Mouse (Mus musculus): ENCODE data around the gene Nfia. TPM values are rescaled to one million over a fixed set of nuclear protein-coding genes. Genes with fewer than 3 reads are reported as not detected.

The Nfia gene
- polyA plus RNA-seq, 1 experiment from 2014 or later, result 15.9 TPM

DNA sequence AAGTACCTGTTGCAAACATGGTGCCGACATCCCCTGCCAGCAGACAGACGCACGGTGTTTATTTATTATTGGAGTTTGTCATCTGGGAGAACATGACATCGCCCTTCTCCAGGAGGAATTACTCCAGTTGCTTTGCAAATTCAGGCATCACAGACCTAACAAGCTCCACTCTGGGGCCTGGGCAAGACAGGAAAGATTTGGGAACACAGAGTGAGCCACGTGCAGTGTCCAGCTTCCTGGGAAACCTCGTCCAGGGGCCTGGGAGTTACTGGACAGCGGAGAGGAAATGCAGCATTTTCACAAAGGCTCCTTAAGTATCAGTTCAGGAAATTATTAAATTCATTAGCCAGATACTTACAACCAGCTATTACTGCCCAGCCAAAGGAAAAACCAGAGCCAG is 277.1 kb downstream of the Nfia start:
- H3K9ac ChIP-seq (ENCODE audit: low read depth, low read length), result no peak overlapping the region
- H3K36me3 ChIP-seq (ENCODE audit: control insufficient read depth, insufficient read depth), result no peaks in the 10 kb centered on the region
- H3K4me3 ChIP-seq (ENCODE audit: low read depth, low read length), result no peak overlapping the region
- H3K9me3 ChIP-seq (ENCODE audit: control insufficient read depth), result no peaks in the 10 kb centered on the region
- no peak for TF ChIP-seq CTCF (IDR thresholded peaks at IDR 0.05; ENCODE audit: low read depth)
- no peaks in the 10 kb centered on the region for H3K4me1 ChIP-seq (replicated peaks; ENCODE audit: control insufficient read depth, insufficient read depth, low read length)
- no peak overlapping the region for H3K27ac ChIP-seq (ENCODE audit: low read depth, low read length)
- H3K4me2 ChIP-seq (replicated peaks; ENCODE audit: low read depth), result no peak overlapping the region
- H3K27me3 ChIP-seq (replicated peaks; ENCODE audit: control insufficient read depth, insufficient read depth, low read length), result no peaks in the 10 kb centered on the region
- 54% methylated on average over 7 of the region's 7 CpGs for WGBS
- ATAC-seq, result no peak

DNA sequence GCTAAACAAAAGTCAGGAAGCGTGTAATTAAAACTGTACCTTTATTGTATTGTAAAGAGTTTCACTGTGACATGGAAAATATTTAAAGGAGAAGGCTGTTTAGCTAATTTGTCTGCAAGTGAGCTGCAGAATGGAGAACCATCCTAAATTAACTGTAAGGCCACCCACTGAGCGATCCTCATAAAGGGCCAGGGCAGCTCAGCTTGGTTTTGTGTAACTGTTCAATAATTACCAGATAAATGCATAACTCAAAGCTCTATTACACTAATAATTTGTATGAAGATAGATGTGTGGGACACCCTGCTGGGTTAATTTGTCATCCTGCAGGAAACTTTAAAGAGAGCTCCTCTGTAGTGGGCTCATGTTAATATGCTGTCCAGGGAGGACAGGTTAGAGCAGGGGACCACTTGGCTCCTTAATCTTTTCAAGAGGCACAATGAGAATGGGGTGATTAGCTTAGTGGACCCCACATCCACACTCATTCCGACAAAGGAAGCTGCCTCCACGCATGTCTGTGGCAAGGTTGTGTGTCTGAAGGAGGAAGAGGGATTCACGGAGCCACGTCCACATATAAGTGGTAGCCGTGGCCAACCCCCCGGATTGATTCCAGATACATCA is 277.6 kb downstream of the Nfia start:
- Histone ChIP-seq H3K4me2 (replicated peaks; ENCODE audit: low read depth) (no peak overlapping the region), H3K9ac (ENCODE audit: low read depth, low read length) (no peak overlapping the region), H3K27ac (ENCODE audit: low read depth, low read length) (no peak overlapping the region), H3K9me3 (ENCODE audit: control insufficient read depth) (no peaks in the 10 kb centered on the region), H3K4me1 (replicated peaks; ENCODE audit: control insufficient read depth, insufficient read depth, low read length) (no peaks in the 10 kb centered on the region), H3K27me3 (replicated peaks; ENCODE audit: control insufficient read depth, insufficient read depth, low read length) (no peaks in the 10 kb centered on the region), H3K36me3 (ENCODE audit: control insufficient read depth, insufficient read depth) (no peaks in the 10 kb centered on the region), H3K4me3 (ENCODE audit: low read depth, low read length) (no peak overlapping the region)
- no peak for ATAC-seq
- no peak for TF ChIP-seq CTCF (IDR thresholded peaks at IDR 0.05; ENCODE audit: low read depth)
- 66% methylated on average over 8 of the region's 8 CpGs for WGBS

DNA sequence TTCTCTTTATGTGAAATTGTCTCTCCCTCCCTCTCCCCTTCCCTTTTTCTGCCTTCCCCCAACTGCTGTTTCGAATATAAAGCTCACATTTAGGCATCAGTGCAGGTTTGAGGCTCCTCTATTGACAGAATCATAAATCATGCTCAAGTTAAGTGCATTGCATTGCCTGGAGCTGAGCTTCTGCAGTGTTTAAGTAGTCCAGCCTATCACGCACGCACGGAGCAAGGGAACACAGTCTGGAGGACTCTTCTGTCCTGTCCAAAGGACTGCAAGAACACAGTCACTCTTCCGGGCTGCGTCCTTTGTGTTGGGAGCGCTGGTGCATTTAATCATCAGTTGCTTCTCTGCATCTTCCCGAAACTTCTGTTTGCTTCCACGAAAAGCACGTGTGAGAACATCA is 278.2 kb downstream of the Nfia start:
- Histone ChIP-seq H3K9ac (ENCODE audit: low read depth, low read length) (no peak overlapping the region), H3K27ac (ENCODE audit: low read depth, low read length) (no peak overlapping the region), H3K4me1 (replicated peaks; ENCODE audit: control insufficient read depth, insufficient read depth, low read length) (no peaks in the 10 kb centered on the region), H3K27me3 (replicated peaks; ENCODE audit: control insufficient read depth, insufficient read depth, low read length) (no peaks in the 10 kb centered on the region), H3K9me3 (ENCODE audit: control insufficient read depth) (no peaks in the 10 kb centered on the region), H3K4me3 (ENCODE audit: low read depth, low read length) (no peak overlapping the region), H3K36me3 (ENCODE audit: control insufficient read depth, insufficient read depth) (no peaks in the 10 kb centered on the region), H3K4me2 (replicated peaks; ENCODE audit: low read depth) (no peak overlapping the region)
- 41% methylated on average over 10 of the region's 10 CpGs for WGBS
- ATAC-seq, result no peak
- TF ChIP-seq CTCF (IDR thresholded peaks at IDR 0.05; ENCODE audit: low read depth), result no peak

DNA sequence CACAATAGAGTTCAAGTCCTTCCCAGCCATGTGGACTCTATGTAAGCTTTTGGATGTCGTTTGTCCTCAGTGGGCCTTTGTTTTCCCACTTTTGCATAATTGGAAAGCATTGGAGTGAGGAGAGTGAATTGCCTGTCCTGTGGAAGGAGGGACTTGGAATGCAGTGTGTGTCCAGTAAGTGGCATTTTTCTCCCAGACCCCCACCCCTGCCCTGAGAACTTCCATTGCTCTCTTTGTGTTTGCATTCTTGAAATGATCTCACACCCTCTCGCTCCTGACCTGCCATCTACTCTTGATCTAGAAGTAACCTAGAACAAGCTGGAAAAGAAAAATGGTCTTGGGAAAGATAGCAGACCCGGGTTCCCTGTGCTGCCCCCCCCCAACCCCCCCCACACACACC is 278.8 kb downstream of the Nfia start:
- Histone ChIP-seq H3K36me3 (ENCODE audit: control insufficient read depth, insufficient read depth) (no peaks in the 10 kb centered on the region), H3K4me1 (replicated peaks; ENCODE audit: control insufficient read depth, insufficient read depth, low read length) (no peaks in the 10 kb centered on the region), H3K9ac (ENCODE audit: low read depth, low read length) (no peak overlapping the region), H3K27me3 (replicated peaks; ENCODE audit: control insufficient read depth, insufficient read depth, low read length) (no peaks in the 10 kb centered on the region), H3K27ac (ENCODE audit: low read depth, low read length) (no peak overlapping the region), H3K4me2 (replicated peaks; ENCODE audit: low read depth) (no peak overlapping the region), H3K9me3 (ENCODE audit: control insufficient read depth) (no peaks in the 10 kb centered on the region), H3K4me3 (ENCODE audit: low read depth, low read length) (no peak overlapping the region)
- TF ChIP-seq CTCF (IDR thresholded peaks at IDR 0.05; ENCODE audit: low read depth), result no peak
- no peak for ATAC-seq
- whole genome bisulfite sequencing, result 57% methylated on average over 3 of the region's 3 CpGs

DNA sequence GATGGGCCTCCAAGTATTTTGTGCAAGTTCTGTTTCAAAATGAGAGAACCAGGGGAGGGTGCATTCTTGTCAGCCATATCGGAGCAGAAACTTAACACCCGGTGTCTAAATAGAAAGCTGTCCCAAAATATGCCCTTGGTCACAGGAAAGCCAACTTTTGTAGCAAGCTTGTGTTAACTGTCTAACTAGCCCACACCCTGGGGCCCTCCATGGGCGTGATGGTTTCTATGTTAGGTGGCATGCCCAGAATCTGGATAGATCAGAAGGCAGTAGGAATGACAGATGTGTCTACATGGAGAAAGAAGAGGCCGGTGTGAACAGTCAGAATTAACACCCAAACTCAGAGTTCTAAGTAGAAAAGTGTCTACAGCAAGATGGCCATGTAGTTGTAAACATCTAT is 282.5 kb downstream of the Nfia start:
- Histone ChIP-seq H3K4me1 (replicated peaks; ENCODE audit: control insufficient read depth, insufficient read depth, low read length) (no peaks in the 10 kb centered on the region), H3K9ac (ENCODE audit: low read depth, low read length) (no peak overlapping the region), H3K4me3 (ENCODE audit: low read depth, low read length) (no peak overlapping the region), H3K27me3 (replicated peaks; ENCODE audit: control insufficient read depth, insufficient read depth, low read length) (no peaks in the 10 kb centered on the region), H3K36me3 (ENCODE audit: control insufficient read depth, insufficient read depth) (no peaks in the 10 kb centered on the region), H3K9me3 (ENCODE audit: control insufficient read depth) (no peaks in the 10 kb centered on the region), H3K27ac (ENCODE audit: low read depth, low read length) (no peak overlapping the region), H3K4me2 (replicated peaks; ENCODE audit: low read depth) (no peak overlapping the region)
- no peak for TF ChIP-seq CTCF (IDR thresholded peaks at IDR 0.05; ENCODE audit: low read depth)
- ATAC-seq, result no peak
- WGBS, result 83% methylated on average over 4 of the region's 4 CpGs

DNA sequence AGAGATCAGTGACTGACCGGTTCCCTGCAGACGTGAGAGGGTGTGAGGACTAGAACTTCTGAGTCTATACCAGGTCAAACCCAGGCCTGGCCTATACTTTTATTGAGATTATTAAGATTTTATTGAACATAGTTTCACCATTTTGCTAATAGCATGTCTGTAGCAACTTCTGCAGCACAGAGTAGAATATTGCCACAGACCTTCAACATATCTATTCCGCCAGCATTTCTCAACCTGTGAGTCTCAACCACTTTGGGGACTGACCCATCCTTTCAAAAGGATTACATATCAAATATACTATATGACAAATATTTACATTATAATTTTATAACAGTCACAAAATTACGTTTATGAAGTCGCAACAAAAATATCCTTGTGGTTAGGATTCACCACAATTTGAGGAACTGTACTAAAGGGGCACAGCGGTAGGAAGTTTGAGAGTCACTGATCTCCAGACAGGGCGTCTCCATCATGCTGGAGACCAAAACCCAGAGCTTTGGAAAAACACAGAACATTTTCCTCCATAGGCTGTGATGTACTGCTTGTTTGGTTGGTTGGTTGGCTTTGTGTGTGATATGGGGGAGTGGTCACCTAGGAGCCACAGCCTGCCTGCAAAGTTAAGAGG is 284.0 kb downstream of the Nfia start:
- Histone ChIP-seq H3K4me1 (replicated peaks; ENCODE audit: control insufficient read depth, insufficient read depth, low read length) (no peaks in the 10 kb centered on the region), H3K4me2 (replicated peaks; ENCODE audit: low read depth) (no peak overlapping the region), H3K27ac (ENCODE audit: low read depth, low read length) (no peak overlapping the region), H3K9ac (ENCODE audit: low read depth, low read length) (no peak overlapping the region), H3K27me3 (replicated peaks; ENCODE audit: control insufficient read depth, insufficient read depth, low read length) (no peaks in the 10 kb centered on the region), H3K9me3 (ENCODE audit: control insufficient read depth) (no peaks in the 10 kb centered on the region), H3K36me3 (ENCODE audit: control insufficient read depth, insufficient read depth) (no peaks in the 10 kb centered on the region), H3K4me3 (ENCODE audit: low read depth, low read length) (no peak overlapping the region)
- no peak for ATAC-seq
- TF ChIP-seq CTCF (IDR thresholded peaks at IDR 0.05; ENCODE audit: low read depth), result no peak
- 80% methylated on average over 7 of the region's 7 CpGs for WGBS

Measured in intestine, postnatal 0 days (tissue).